Mouse (Mus musculus): ENCODE measurements around the gene Pde3a.

The Pde3a gene

GRCm38 (mm10) chr6:141248691-141249584 lies at the start of gene Pde3a:
TSS of gene Pde3a (plus strand) at chr6:141249269.
- peak; percentile 63 for DNase-seq

GRCm38 (mm10) chr6:141200173-141200615 lies 48.9 kb upstream of the Pde3a start:
- DNase-seq = no peak

GRCm38 (mm10) chr6:141207531-141207930 lies 41.5 kb upstream of the Pde3a start:
- no peak for DNase-seq

- DNase-seq = no peak
Observed at GRCm38 (mm10) chr6:141208283-141208872, 40.7 kb upstream of the Pde3a start.

GRCm38 (mm10) chr6:141210021-141210420 lies 39.0 kb upstream of the Pde3a start:
- DNase-seq = no peak

- no peak for DNase-seq
Observed at GRCm38 (mm10) chr6:141221081-141221480, 28.0 kb upstream of the Pde3a start.

GRCm38 (mm10) chr6:141226851-141227657 lies 22.0 kb upstream of the Pde3a start:
- DNase-seq = no peak

- DNase-seq = no peak
Observed at GRCm38 (mm10) chr6:141227658-141228005, 21.4 kb upstream of the Pde3a start.

- DNase-seq = no peak
Observed at GRCm38 (mm10) chr6:141232756-141233382, 16.2 kb upstream of the Pde3a start.

GRCm38 (mm10) chr6:141241809-141242208 lies 7.3 kb upstream of the Pde3a start:
- DNase-seq = no peak

GRCm38 (mm10) chr6:141245089-141245488 lies 4.0 kb upstream of the Pde3a start:
- DNase-seq = no peak

- DNase-seq = peak; percentile 55
Observed at GRCm38 (mm10) chr6:141246391-141246790, 2.7 kb upstream of the Pde3a start.

- peak; percentile 30 for DNase-seq
Observed at GRCm38 (mm10) chr6:141248081-141248480, 988 bp upstream of the Pde3a start.

GRCm38 (mm10) chr6:141249585-141250295 lies 671 bp downstream of the Pde3a start:
- peak; percentile 83 for DNase-seq

- no peak for DNase-seq
Observed at GRCm38 (mm10) chr6:141250296-141250629, 1.2 kb downstream of the Pde3a start.

- peak; percentile 8 for DNase-seq
Observed at GRCm38 (mm10) chr6:141250984-141251383, 1.9 kb downstream of the Pde3a start.

- DNase-seq = no peak
Observed at GRCm38 (mm10) chr6:141252520-141252919, 3.5 kb downstream of the Pde3a start.

- DNase-seq = peak; percentile 16
Observed at GRCm38 (mm10) chr6:141254956-141255355, 5.9 kb downstream of the Pde3a start.

GRCm38 (mm10) chr6:141256896-141257295 lies 7.8 kb downstream of the Pde3a start:
- no peak for DNase-seq

- DNase-seq = peak; percentile 55
Observed at GRCm38 (mm10) chr6:141257434-141258202, 8.5 kb downstream of the Pde3a start.

- no peak for DNase-seq
Observed at GRCm38 (mm10) chr6:141265257-141265656, 16.2 kb downstream of the Pde3a start.
